Mouse (Mus musculus): ENCODE measurements at regions not wholly inside any gene's neighbourhood (a gene's known extent, or its start where the extent isn't known, plus 50 kb on each side); places are given as distances from the start of the nearest gene placed in this dataset.

DNA sequence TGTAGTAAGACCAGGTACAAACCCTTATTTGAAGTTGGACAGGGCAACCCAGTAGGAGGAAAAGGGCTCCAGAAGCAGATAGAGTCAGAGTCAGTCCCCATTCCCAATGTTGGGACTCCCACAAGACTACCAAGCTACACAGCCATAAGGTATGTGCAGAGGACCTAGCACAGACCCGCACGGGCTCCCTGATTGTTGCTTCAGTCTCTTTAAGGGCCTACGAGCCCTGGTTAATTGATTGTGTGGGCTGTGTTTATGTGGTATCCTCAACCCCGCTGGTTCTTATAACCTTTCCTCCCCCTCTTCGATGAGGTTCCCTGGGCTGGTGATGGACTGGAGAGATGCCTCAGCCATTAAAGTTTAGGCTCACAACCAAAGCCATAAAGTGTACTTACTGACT lies 431.6 kb downstream of the 9330182O14Rik start:
- Histone ChIP-seq H3K36me3 (ENCODE audit: control insufficient read depth, insufficient read depth) (no peaks in the 10 kb centered on the region), H3K9me3 (ENCODE audit: control insufficient read depth, low read length) (no peaks in the 10 kb centered on the region), H3K9ac (replicated peaks; ENCODE audit: low read depth, low read length) (no peak overlapping the region), H3K4me1 (replicated peaks; ENCODE audit: control insufficient read depth, insufficient read depth, low read length) (no peaks in the 10 kb centered on the region), H3K4me3 (replicated peaks; ENCODE audit: low read length) (no peak overlapping the region), H3K4me2 (ENCODE audit: low read length) (no peak overlapping the region), H3K27ac (ENCODE audit: low read length) (no peak overlapping the region), H3K27me3 (replicated peaks; ENCODE audit: control insufficient read depth, insufficient read depth, low read length) (no peaks in the 10 kb centered on the region)
- no peak for ATAC-seq
- 80% methylated on average over 5 of the region's 5 CpGs for WGBS

GRCm38 (mm10) chr15:40566481-40566880 lies 432.3 kb downstream of the 9330182O14Rik start:
- Histone ChIP-seq H3K9me3 (ENCODE audit: control insufficient read depth, low read length) (no peaks in the 10 kb centered on the region), H3K4me1 (replicated peaks; ENCODE audit: control insufficient read depth, insufficient read depth, low read length) (no peaks in the 10 kb centered on the region), H3K27ac (ENCODE audit: low read length) (no peak overlapping the region), H3K4me2 (ENCODE audit: low read length) (no peak overlapping the region), H3K9ac (replicated peaks; ENCODE audit: low read depth, low read length) (no peak overlapping the region), H3K4me3 (replicated peaks; ENCODE audit: low read length) (no peak overlapping the region), H3K36me3 (ENCODE audit: control insufficient read depth, insufficient read depth) (no peaks in the 10 kb centered on the region), H3K27me3 (replicated peaks; ENCODE audit: control insufficient read depth, insufficient read depth, low read length) (no peaks in the 10 kb centered on the region)
- ATAC-seq = no peak
- 35% methylated on average over 4 of the region's 4 CpGs for WGBS

- WGBS = 74% methylated on average over 1 of the region's 1 CpGs
- H3K4me3 ChIP-seq (replicated peaks; ENCODE audit: low read length) = no peak overlapping the region
- ATAC-seq = no peak
These were observed 434.5 kb downstream of the 9330182O14Rik start for GRCm38 (mm10) chr15:40568701-40569100.

More at GRCm38 (mm10) chr15:40568701-40569100, 434.5 kb downstream of the 9330182O14Rik start:
- Histone ChIP-seq H3K4me1 (replicated peaks; ENCODE audit: control insufficient read depth, insufficient read depth, low read length) (no peaks in the 10 kb centered on the region), H3K4me2 (ENCODE audit: low read length) (no peak overlapping the region), H3K9me3 (ENCODE audit: control insufficient read depth, low read length) (no peaks in the 10 kb centered on the region), H3K27ac (ENCODE audit: low read length) (no peak overlapping the region), H3K9ac (replicated peaks; ENCODE audit: low read depth, low read length) (no peak overlapping the region), H3K36me3 (ENCODE audit: control insufficient read depth, insufficient read depth) (no peaks in the 10 kb centered on the region), H3K27me3 (replicated peaks; ENCODE audit: control insufficient read depth, insufficient read depth, low read length) (no peaks in the 10 kb centered on the region)
